Mouse (Mus musculus): Measurements from ENCODE around the gene Tmem211.

GRCm38 (mm10) chr5:113193762-113194161, 32.9 kb upstream of the Tmem211 start:
- TF ChIP-seq CTCF (IDR thresholded peaks at IDR 0.05; ENCODE audit: borderline replicate concordance, extremely low read depth, insufficient read depth, insufficient read length) (no peak), POLR2A (IDR thresholded peaks at IDR 0.05; ENCODE audit: borderline replicate concordance, extremely low read depth, insufficient read depth, insufficient read length, poor library complexity, severe bottlenecking) (no peak)

Data from brain, embryonic 14.5 days (tissue).